Mouse (Mus musculus): ENCODE data around the gene Smim24. TPM values are rescaled to one million over a fixed set of nuclear protein-coding genes. Genes with fewer than 3 reads are reported as not detected.
A peak's percentile ranks its signal among the peaks of the same experiment; 100 is the strongest.

Gene Smim24
- total RNA-seq, 2 experiments from 2014 or later = 1.2 to 1.6 TPM

GRCm38 (mm10) chr10:81365073-81365472, 27.8 kb upstream of the Smim24 start:
- peak in 1 of 2 experiments; percentile 54 for DNase-seq

- no peak for DNase-seq
Measured at GRCm38 (mm10) chr10:81365672-81366476, 27.0 kb upstream of the Smim24 start, which contains the start of gene 4930404N11Rik. Gene 4930404N11Rik, minus strand, starts transcription at chr10:81365816.

DNA sequence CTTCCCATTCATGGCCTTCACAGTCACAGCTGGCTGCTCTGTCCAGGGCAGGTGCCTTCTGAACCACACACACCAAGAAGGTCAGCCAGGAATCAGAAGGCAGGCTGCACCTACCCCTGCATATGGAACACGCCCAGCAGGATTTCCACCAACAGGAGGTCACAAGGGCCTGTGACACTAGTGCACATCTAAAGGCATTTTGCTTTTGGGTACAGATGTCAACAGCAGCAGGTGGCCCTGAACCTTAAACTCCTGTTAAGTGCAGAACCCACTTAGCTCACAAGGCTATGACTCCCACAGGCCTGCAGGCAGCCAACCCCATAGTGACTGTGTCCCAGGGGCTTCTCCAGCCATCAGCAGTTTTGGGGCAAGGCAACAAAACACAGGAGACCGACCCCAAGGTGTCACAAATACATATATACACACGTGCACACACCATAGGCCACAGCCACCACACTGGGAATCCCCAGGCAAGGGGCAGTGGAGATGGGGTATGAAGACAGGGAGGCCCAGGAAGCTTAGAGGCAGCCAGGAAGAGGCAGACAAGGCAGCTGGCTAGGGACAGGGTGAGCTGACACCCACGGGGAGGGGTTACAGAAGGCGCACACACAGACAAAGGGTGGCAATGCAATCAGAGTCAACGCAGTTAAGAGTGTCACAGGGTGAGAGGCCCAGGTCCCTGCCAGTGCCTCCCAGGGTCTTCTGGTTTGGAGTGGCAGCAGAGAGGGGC, 26.2 kb upstream of the Smim24 start:
- no peak for DNase-seq

DNA sequence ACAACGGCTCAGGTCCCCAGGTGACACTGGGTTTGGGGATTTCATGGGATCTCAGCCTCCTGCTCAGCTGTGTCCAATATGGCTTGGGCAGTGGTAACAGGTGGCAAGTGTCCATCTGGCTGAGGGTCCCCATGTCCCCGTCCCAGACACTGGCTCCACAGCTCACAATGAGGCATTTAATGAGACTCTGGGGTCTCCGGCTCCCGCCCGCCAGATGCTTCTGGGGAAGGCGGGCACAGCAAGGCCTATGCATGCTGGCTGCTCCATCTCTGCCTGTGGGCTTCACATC, 25.7 kb upstream of the Smim24 start:
- no peak for DNase-seq

GRCm38 (mm10) chr10:81375322-81375721, 17.5 kb upstream of the Smim24 start:
- no peak for DNase-seq

- DNase-seq = no peak
Measured at GRCm38 (mm10) chr10:81376561-81377361, 16.1 kb upstream of the Smim24 start.

DNA sequence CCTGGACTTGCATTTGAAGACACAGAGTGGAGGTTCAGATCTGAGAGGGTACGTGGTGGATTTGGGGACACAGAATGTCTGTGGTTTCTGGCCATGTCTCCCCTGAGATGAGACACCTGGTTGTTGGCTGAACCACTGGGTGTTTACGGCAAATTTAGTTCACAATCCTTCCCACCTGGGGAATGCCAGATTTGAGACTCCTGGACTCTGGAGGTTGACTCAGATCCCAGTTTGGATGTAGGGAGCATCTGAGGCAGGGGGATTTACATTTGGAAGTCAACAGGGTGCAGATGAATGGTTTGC, 15.5 kb upstream of the Smim24 start:
- no peak for DNase-seq

DNA sequence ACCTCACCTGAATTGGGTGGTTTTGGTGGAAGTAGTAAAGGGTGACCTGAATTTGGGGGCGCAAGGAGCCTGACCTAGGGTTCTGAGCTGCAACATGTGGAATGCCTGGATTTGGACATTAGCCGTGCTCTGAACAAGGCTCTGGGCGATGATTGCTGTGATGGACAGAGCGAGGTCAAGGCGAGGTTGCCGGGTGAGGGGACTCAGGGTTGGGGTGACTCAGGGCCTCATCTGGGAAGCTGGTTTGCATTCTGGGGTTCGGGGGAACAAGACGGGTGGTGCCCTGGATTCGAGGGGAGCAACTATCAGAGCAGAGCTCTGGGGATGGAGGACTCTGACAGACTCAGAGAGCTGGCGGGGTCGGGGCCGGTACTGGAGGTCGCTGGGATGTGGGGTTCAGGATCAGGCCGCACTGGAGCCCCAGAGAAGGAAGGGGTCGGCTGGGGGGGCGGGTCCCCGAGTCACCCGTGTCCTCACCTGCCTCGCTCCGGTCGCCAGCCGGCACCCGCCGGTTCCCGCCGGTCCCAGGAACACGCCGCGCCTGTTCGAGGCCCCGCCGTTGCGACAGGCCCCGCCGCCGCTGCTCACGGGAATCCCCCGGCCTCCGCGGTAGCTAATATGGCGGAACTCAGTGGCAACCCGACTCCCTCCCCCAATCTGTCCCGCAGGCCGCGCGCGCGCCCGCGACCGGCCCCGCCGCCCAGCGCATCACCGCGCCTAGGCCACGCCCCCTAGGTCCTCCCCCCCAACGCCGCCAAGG, 14.9 kb upstream of the Smim24 start, which contains the start of gene Fzr1:
Fzr1 (minus strand) TSS at position 724 of the 760 bp plus-strand sequence.
- DNase-seq = peak in 1 of 2 experiments; percentile 57

DNA sequence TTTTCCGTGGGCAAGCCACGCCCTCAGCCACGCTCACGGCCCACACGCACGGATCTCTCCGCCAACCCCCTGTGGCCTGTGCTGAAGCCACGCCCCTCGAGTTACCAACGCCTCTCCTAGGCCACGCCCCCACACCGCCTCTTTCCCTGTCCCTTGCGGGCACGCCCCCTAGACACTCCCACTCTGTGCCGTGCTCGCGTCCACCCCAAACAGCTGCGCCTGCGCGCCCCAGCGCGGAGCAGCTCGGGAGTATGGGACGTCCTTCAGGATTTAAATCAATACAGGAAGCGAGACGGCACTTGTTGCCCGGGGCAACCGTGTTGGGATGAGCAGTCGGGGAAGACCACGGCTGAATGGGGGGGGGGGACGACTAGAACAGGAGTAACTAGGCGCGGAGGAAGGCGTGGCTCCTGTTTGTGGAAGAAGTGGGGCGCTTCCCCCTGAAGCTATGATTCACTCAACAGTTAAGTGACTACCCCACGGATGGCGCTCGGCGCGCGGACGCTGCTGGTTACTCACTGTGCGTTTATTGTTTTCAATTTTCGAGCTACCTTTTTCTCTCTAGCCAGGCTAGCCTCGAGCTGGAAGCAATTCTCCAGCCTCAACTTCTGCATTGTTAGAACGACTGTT, 14.2 kb upstream of the Smim24 start:
- DNase-seq = peak; percentile 100

GRCm38 (mm10) chr10:81379183-81379553, 13.7 kb upstream of the Smim24 start:
- DNase-seq = no peak

DNA sequence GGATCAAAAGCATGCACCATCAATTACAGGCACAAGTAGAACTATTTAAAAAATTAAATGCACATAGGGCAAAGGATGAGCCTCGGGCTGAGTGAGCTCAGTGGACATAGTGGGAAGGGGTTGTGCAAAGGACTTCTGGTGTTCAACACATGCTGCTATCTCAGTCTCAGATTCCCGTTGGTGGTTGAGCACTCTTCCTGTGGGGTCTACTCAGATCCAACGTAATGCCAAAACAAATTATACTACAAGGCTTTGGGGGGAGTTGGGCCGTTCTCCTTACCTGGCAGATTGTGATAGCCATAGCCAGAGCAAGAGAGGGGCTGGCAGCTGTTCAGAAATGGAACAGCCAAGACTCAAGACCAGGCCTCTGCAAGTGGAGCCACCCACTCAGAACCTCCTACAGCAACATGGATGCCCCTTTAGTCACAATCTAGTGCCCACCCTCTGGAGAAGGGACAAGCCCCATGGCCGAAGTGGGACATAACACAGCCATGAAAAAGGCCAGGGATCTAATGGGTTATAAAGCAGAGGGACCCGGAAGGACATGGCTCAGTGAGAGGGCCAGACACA, 13.0 kb upstream of the Smim24 start:
- no peak for DNase-seq

GRCm38 (mm10) chr10:81382039-81382438, 10.8 kb upstream of the Smim24 start:
- DNase-seq = peak; percentile 51 to 61

- peak; percentile 98 to 99 for DNase-seq
Measured at GRCm38 (mm10) chr10:81383802-81384604, 8.8 kb upstream of the Smim24 start, which contains the start of the genes Dohh and Gm48551. Gene Dohh, plus strand, starts transcription at chr10:81384428. Gene Gm48551, plus strand, starts transcription at chr10:81384466.

GRCm38 (mm10) chr10:81384605-81384982, 8.3 kb upstream of the Smim24 start:
- no peak for DNase-seq

GRCm38 (mm10) chr10:81385603-81386306, 7.1 kb upstream of the Smim24 start:
- no peak for DNase-seq

DNA sequence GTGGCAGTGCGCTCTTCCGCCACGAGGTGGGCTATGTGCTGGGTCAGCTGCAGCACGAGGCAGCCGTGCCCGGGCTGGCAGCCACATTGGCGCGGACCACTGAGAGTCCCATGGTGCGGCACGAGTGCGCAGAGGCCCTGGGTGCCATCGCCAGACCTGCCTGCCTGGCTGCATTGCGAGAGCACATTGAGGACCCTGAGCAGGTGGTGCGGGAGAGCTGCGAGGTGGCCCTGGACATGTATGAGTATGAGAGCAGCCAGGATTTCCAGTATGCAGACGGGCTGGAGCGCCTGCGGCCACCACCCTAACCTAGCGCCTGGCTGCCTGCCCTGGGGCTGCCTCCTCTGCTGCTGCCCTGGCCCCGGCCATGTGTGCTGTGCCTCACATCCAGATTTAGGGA, 5.1 kb upstream of the Smim24 start:
- DNase-seq = no peak

DNA sequence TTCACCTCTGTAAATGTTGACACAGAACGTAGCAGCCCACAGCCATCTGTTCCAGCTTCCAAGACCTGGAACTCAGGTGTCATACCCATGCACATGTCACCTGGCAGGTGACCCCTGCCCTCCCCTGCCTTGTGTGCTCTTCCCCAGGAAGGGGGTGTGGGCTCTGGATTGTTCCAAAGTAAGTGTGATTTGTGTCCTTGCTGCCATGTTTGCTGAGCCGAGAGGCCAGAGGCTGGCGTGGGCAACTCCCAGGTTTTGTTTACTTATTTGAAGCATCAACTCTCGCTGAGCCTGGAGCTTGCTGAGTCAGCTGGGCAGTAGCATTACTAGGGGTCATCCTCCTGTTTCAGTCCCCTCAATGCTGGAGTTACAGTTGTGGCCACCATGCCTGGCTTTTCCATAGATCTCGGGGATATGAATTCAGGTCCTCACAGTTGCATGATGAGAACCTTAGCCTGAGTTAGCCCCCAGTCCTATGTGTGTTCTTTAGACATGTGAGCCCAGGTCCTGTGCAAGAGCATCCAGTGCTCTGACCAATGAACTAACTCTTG, 4.3 kb upstream of the Smim24 start, which contains the start of gene Gm48552:
Gm48552 (plus strand) TSS at position 501 of the 551 bp plus-strand sequence.
- DNase-seq = no peak

DNA sequence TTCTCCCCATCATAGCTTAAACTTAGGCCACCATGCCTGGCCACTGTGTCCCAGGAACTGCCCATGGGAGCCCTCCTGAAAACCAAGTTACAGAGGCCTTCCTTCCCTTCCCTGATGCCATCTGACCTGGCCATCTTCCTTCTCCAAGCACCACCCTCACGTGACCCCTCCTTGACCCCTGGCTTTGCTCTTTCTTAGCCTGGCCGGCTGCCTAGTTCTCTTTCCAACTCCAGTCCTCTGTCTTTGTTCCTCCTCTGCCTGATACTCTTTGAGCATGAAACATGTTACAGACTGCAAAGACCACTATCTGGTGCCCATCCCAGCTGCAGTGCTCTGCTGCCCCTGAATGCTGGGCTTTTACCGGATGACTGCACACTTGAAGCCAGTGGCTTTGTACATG, 3.5 kb upstream of the Smim24 start:
- DNase-seq = peak; percentile 72 to 79
